Mouse (Mus musculus): ENCODE data around the gene Gm17387. TPM values are rescaled to one million over a fixed set of nuclear protein-coding genes. Genes with fewer than 3 reads are reported as not detected.
A peak's percentile ranks its signal among the peaks of the same experiment; 100 is the strongest.
"Not testable (repeated sequence)": the region's sequence is repeated elsewhere in the genome, so short reads cannot be mapped to it uniquely, and the experiment has no call there.

Gene Gm17387
- polyA plus RNA-seq, 1 experiment, result not detected

- WGBS, result 4% methylated on average over 20 of the region's 20 CpGs
- peak overlapping the region; percentile 73 for H3K27ac ChIP-seq (ENCODE audit: control insufficient read depth, insufficient read depth, low read depth, low read length, poor library complexity)
- TF ChIP-seq POLR2A (IDR thresholded peaks at IDR 0.05; ENCODE audit: borderline replicate concordance, control insufficient read depth, low read depth, low read length), result no peak
- TF ChIP-seq CTCF (IDR thresholded peaks at IDR 0.05; ENCODE audit: control insufficient read depth, insufficient read depth, low read length), result peak; percentile 94
- peaks cover 7% of the 10 kb centered on the region; the same call in 1 of the 2 replicates for H3K4me1 ChIP-seq (ENCODE audit: control insufficient read depth, insufficient read depth, low read length)
- peak overlapping the region; percentile 88 for H3K4me3 ChIP-seq (replicated peaks; ENCODE audit: control insufficient read depth, low read depth, low read length)
These were observed 19.8 kb upstream of the Gm17387 start for GRCm38 (mm10) chr7:141008938-141009660.

- H3K4me1 ChIP-seq (ENCODE audit: control insufficient read depth, insufficient read depth, low read length), result peaks cover 7% of the 10 kb centered on the region; the same call in 1 of the 2 replicates
These were observed 19.3 kb upstream of the Gm17387 start for GRCm38 (mm10) chr7:141009665-141010064.

GRCm38 (mm10) chr7:141010593-141010992 is 18.3 kb upstream of the Gm17387 start, which contains the start of gene Ifitm3:
TSS of gene Ifitm3 (minus strand) at chr7:141010770.
- Histone ChIP-seq H3K27ac (ENCODE audit: control insufficient read depth, insufficient read depth, low read depth, low read length, poor library complexity) (peak within 1 kb of the TSS; percentile 73), H3K4me1 (ENCODE audit: control insufficient read depth, insufficient read depth, low read length) (peaks cover 7% of the 10 kb centered on the region; the same call in 1 of the 2 replicates), H3K4me3 (replicated peaks; ENCODE audit: control insufficient read depth, low read depth, low read length) (peak within 1 kb of the TSS; percentile 88)
- WGBS, result 2% methylated on average over 10 of the region's 10 CpGs
- peak; percentile 58 for TF ChIP-seq POLR2A (IDR thresholded peaks at IDR 0.05; ENCODE audit: borderline replicate concordance, control insufficient read depth, low read depth, low read length)
- TF ChIP-seq CTCF (IDR thresholded peaks at IDR 0.05; ENCODE audit: control insufficient read depth, insufficient read depth, low read length), result no peak

More at GRCm38 (mm10) chr7:141009665-141010064, 19.3 kb upstream of the Gm17387 start:
- peak overlapping the region; percentile 73; the same call in 1 of the 2 replicates for H3K27ac ChIP-seq (ENCODE audit: control insufficient read depth, insufficient read depth, low read depth, low read length, poor library complexity)
- peak overlapping the region; percentile 88 for H3K4me3 ChIP-seq (replicated peaks; ENCODE audit: control insufficient read depth, low read depth, low read length)
- no peak for TF ChIP-seq CTCF (IDR thresholded peaks at IDR 0.05; ENCODE audit: control insufficient read depth, insufficient read depth, low read length)
- 38% methylated on average over 9 of the region's 9 CpGs for WGBS

GRCm38 (mm10) chr7:141011238-141011770 is 17.6 kb upstream of the Gm17387 start:
- Histone ChIP-seq H3K4me1 (ENCODE audit: control insufficient read depth, insufficient read depth, low read length) (peaks cover 5% of the 10 kb centered on the region; the same call in 1 of the 2 replicates), H3K4me3 (replicated peaks; ENCODE audit: control insufficient read depth, low read depth, low read length) (peak overlapping the region; percentile 27), H3K27ac (ENCODE audit: control insufficient read depth, insufficient read depth, low read depth, low read length, poor library complexity) (peak overlapping the region; percentile 73)
- 72% methylated on average over 7 of the region's 7 CpGs for WGBS
- TF ChIP-seq POLR2A (IDR thresholded peaks at IDR 0.05; ENCODE audit: borderline replicate concordance, control insufficient read depth, low read depth, low read length) (no peak), CTCF (IDR thresholded peaks at IDR 0.05; ENCODE audit: control insufficient read depth, insufficient read depth, low read length) (no peak)

GRCm38 (mm10) chr7:141016707-141017697 is 11.9 kb upstream of the Gm17387 start:
- TF ChIP-seq POLR2A (IDR thresholded peaks at IDR 0.05; ENCODE audit: borderline replicate concordance, control insufficient read depth, low read depth, low read length), result no peak
- TF ChIP-seq CTCF (IDR thresholded peaks at IDR 0.05; ENCODE audit: control insufficient read depth, insufficient read depth, low read length), result no peak
- Histone ChIP-seq H3K27ac (ENCODE audit: control insufficient read depth, insufficient read depth, low read depth, low read length, poor library complexity) (peak overlapping the region; percentile 87), H3K4me3 (replicated peaks; ENCODE audit: control insufficient read depth, low read depth, low read length) (peak overlapping the region; percentile 87), H3K4me1 (ENCODE audit: control insufficient read depth, insufficient read depth, low read length) (peaks cover 3% of the 10 kb centered on the region)
- WGBS, result 49% methylated on average over 10 of the region's 10 CpGs

- H3K4me3 ChIP-seq (replicated peaks; ENCODE audit: control insufficient read depth, low read depth, low read length), result peak within 1 kb of the TSS; percentile 41
- peak within 1 kb of the TSS; percentile 87 for H3K27ac ChIP-seq (ENCODE audit: control insufficient read depth, insufficient read depth, low read depth, low read length, poor library complexity)
- not testable (repeated sequence) for H3K4me1 ChIP-seq (ENCODE audit: control insufficient read depth, insufficient read depth, low read length)
- WGBS, result 68% methylated on average over 1 of the region's 1 CpGs
These were observed 11.1 kb upstream of the Gm17387 start, which contains the start of gene Ifitm6 for GRCm38 (mm10) chr7:141017824-141018223. TSS of gene Ifitm6 (minus strand) at chr7:141017924.

GRCm38 (mm10) chr7:141019028-141019427 is 9.9 kb upstream of the Gm17387 start:
- H3K4me3 ChIP-seq (replicated peaks; ENCODE audit: control insufficient read depth, low read depth, low read length), result no peak overlapping the region
- peaks cover 3% of the 10 kb centered on the region for H3K4me1 ChIP-seq (ENCODE audit: control insufficient read depth, insufficient read depth, low read length)
- no peak overlapping the region for H3K27ac ChIP-seq (ENCODE audit: control insufficient read depth, insufficient read depth, low read depth, low read length, poor library complexity)
- TF ChIP-seq CTCF (IDR thresholded peaks at IDR 0.05; ENCODE audit: control insufficient read depth, insufficient read depth, low read length), result no peak
- no peak for TF ChIP-seq POLR2A (IDR thresholded peaks at IDR 0.05; ENCODE audit: borderline replicate concordance, control insufficient read depth, low read depth, low read length)
- 87% methylated on average over 5 of the region's 5 CpGs for WGBS
